Mouse (Mus musculus): ENCODE data around the gene Mettl5. TPM values are rescaled to one million over a fixed set of nuclear protein-coding genes. Genes with fewer than 3 reads are reported as not detected.
"Not testable (repeated sequence)": the region's sequence is repeated elsewhere in the genome, so short reads cannot be mapped to it uniquely, and the experiment has no call there.

Gene Mettl5
- 45.1 and 46.9 TPM in 2 replicates for polyA plus RNA-seq (2015; fragmentation: Nextera tagmentation; extraction: Ambion mirVana)

GRCm38 (mm10) chr2:69885451-69886305 is at the start of gene Mettl5:
Gene Mettl5, minus strand, starts transcription at chr2:69885615.
- DNase-seq (ENCODE audit: low spot score), result peak; percentile 89

GRCm38 (mm10) chr2:69924943-69925342 is 39.5 kb upstream of the Mettl5 start:
- no peak for DNase-seq (ENCODE audit: low spot score)

DNA sequence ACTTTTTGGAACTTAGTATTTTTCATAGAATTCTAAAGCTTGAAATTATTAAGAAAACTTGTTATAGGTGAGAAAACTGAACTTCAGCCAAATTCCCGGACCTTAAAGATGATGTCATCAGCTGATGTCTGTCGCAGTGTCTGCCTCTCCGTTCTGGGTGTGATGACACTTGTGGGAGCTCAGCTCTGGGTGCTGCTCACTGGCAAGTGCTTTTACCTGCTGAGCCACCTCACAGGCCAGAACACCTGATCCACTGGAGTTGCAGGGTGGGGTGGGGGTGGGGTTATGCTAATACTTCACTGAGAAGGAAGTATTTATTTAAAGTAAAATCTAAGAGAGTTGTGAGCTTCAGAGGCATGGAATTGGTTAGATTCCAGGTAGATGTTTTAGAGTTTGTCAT is 31.9 kb upstream of the Mettl5 start:
- no peak for DNase-seq (ENCODE audit: low spot score)

DNA sequence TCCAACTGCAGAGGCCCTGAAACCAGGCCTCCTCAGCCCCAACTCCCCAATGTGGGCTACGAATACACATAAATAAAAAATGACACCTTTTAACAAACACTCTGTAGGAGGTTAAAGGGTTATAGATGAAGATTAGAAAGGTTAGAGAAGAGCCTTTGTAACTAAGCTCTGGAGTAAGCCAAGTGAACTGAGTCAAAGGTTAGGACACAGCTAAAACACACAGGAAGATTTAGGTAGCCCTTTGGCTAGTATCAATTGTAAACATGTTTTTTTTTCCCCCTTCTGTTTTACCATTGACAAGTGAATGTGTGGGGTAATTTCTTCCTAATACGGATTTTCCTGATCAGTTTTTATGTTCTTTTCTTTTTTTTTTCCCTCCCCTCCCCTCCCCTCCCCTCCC is 27.4 kb upstream of the Mettl5 start:
- no peak for DNase-seq (ENCODE audit: low spot score)

DNA sequence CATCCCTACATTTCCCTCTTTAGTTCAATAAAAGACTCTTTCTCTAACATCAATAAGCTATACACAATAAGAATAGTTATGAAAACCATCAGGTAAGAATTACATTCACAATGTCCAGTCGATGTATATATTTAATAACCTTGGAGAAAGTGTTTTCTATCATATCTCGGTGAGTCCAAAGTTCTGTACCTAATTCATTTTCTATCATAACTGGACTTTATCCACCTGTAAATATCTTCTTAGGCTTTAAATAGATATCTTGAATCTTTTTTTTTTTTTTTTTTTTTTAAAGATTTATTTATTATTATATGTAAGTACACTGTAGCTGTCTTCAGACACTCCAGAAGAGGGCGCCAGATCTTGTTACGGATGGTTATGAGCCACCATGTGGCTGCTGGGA is 22.0 kb upstream of the Mettl5 start:
- DNase-seq (ENCODE audit: low spot score), result not testable (repeated sequence)

- no peak for DNase-seq (ENCODE audit: low spot score)
Measured at GRCm38 (mm10) chr2:69903541-69903940, 18.1 kb upstream of the Mettl5 start.

DNA sequence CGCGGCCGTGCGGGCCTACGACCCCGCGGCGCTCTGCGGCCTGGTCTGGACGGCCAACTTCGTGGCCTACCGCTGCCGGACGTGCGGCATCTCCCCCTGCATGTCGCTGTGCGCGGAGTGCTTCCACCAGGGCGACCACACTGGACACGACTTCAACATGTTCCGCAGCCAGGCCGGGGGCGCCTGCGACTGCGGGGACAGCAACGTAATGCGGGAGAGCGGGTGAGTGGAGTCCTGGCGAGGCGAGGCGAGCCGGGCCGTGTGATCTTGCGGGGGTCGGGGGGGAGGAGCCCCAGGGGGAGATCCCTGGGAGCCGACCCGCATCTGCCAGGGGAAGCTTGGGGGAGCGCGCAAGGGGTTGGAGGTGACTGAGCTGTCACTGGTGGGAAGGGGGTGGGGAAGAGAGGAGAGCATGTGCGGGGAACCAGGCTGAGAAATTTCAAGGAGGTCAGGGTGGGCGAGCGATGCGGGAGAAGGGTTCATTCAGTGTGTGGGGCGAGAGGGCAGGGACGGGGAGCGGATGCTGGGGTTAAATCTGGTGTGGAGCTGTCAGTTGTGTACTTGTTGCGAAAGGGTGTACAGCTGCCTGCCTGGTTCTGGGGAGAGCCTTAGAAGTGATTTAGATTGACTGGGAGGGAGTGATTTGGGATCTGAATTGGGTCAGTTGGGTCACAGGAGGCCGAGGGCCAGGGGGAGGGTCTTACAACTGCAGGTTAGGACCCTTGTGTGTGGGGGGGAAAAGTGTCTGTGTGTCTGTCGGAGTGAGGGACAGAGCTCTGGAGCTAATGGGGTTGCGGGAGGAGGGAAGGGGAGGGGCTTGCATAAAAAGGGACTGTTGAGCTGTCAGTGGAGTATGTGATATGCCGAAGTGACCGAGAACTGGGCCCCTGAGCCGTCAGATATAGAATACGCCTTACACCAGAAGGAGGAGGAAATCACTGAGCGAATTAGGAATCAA is 12.5 kb upstream of the Mettl5 start:
- peak; percentile 41 for DNase-seq (ENCODE audit: low spot score)

DNA sequence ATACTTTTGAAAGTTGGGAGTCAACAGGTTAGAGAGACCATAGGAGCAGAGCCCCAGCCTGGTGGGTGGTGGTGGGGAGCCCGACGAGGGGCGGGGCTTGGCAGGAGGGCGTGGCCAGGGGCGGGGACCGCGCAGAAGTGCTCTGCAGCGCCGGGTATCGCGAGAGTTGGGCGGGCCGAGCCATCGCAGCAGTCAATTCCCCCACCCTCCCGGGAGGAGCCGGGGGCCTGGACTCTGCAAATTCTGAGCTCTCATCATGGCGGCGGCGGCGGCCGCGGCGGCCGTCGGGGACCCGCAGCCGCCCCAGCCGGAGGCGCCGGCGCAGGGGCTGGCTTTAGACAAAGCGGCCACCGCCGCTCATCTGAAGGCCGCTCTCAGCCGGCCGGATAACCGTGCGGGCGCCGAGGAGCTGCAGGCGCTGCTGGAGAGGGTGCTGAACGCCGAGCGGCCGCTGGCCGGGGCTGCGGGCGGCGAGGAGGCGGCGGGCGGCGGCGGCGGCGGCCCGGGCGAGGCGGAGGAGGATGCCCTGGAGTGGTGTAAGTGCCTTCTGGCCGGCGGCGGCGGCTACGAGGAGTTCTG is 11.7 kb upstream of the Mettl5 start, which contains the start of gene Ubr3:
Gene Ubr3, plus strand, starts transcription at position 208 of the 579 bp plus-strand sequence.
- DNase-seq (ENCODE audit: low spot score), result peak; percentile 97

GRCm38 (mm10) chr2:69896224-69896581 is 10.8 kb upstream of the Mettl5 start:
- DNase-seq (ENCODE audit: low spot score), result no peak

DNA sequence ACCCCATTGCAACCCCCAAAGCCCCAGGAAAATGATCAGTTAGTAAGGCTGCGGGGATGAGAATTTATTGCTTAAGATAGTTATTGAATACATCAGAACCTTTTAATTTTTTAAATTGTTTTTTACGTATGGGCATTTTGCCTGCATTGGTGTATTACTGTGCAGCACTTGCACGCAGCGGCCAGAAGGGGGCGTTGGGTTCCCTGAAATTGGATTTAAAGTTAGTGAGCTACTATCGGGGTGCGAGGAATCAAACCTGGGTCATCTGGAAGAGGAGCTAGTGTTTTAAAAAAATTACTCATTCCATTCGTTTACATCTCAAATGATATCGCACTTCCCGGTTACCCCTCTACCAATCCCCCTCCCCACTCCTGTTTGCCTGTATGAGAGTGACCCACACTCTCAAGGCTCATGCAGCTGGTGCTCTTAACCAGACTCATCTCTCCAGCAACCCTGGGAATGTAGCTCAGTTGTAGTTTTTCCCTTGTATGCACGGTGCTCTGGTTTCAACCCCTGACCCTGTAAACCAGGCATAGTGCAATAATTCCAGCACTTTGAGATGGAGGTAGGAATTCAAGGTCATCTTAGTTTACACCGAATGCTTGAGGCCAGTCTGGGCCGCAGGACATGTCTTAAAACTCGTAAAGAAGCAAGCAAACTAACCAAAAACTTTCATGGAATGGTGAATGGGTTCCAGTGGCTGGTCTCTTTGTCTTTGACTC is 10.2 kb upstream of the Mettl5 start:
- DNase-seq (ENCODE audit: low spot score), result peak; percentile 22

GRCm38 (mm10) chr2:69893891-69894290 is 8.5 kb upstream of the Mettl5 start:
- no peak for DNase-seq (ENCODE audit: low spot score)

GRCm38 (mm10) chr2:69893145-69893544 is 7.7 kb upstream of the Mettl5 start:
- no peak for DNase-seq (ENCODE audit: low spot score)

DNA sequence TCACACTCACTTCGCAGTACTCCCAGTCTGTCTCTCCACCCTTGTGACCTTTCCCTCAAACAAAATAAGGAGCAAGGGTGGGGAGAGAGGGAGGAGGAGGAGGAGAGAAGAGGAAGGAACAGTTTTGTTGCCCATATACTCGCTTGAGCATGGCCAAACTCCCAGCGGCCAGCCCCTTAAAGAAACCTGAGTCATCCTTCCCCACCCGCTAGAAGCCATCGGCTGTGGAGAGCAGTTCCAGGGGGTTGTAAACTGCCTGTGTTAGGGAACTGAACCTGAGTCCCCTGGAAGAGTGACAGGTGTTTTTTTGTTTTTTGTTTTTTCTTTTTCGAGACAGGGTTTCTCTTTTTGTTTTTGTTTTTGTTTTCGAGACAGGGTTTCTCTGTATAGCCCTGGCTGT is 5.4 kb upstream of the Mettl5 start:
- no peak for DNase-seq (ENCODE audit: low spot score)

DNA sequence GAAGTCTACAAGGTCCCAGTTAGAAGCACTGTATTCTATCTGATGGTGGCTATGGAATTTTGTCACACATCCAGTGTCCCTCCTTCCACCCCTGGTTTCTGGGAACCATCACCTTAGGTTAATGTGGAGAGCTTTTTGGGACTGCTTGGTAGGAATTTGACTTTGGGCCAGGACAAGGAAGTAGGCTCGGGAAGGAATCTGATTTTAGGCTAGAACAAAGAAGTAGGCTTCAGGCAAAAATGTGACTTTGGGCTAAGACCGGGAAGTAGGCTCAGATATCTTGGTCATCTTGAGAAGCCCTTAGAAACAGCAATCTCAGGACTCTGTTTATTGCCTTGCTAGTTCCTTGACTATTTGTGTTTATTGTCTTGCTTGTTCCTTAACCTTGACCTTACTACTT is 3.5 kb upstream of the Mettl5 start:
- no peak for DNase-seq (ENCODE audit: low spot score)

- no peak for DNase-seq (ENCODE audit: low spot score)
Measured at GRCm38 (mm10) chr2:69885050-69885449, 365 bp downstream of the Mettl5 start.

- no peak for DNase-seq (ENCODE audit: low spot score)
Measured at GRCm38 (mm10) chr2:69884581-69884980, 834 bp downstream of the Mettl5 start.

GRCm38 (mm10) chr2:69883990-69884391 is 1.4 kb downstream of the Mettl5 start:
- DNase-seq (ENCODE audit: low spot score), result no peak

DNA sequence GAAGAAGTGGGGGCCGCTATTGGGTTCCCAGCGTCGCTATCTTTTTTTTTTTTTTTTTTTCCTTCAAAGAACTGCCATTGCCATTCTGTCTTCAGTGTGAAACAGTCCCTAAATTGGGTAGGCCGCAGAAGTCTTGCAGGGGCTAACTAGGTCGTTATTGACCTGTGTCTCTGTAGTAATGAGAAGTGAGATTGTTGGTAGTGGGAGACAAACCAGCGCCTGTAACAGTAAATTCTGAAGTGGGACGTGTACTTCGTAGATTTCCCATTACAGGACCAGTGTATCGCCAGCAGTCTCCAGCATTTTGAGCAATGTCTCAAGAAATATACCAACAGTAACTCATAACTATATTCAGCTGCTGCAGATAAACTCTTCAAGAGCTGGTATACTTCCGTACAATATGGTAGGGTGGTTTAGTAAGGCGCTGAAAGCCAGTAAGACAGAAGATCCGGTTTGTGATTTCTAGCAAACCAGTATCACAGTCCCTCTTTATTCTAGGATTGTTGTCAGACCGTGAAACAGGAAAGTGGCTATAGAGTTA is 23.2 kb downstream of the Mettl5 start:
- peak; percentile 41 for DNase-seq (ENCODE audit: low spot score)

DNA sequence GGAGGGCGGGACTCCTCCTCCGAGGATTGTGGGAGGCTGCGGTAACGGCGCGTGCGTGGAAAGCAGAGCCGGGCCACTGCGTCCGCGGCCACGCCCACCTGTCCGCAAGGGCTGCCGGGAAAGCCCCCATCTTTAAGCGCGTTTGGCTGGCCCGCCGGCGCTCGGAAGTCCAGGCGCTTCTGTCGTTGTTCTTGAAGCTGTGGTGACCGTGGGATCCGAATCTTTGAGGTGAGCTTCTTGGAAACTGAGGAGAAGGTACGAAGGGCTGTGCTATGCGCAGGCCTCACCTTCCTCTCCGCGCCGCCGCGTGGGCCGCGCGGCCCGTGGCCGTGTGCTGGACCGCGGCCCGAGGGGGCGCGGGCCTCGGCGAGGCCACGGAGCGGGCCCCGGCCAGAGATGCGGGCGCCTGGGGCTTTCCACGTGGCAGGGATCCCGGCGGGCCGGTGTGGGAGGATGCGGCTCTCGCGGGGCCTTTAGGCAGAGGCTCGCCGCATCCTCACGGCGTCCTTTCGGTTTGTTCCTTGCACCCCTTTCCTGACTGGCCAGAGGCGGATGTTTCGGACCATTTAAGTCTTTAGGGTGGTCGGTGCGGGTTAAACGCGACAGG is 23.8 kb downstream of the Mettl5 start, which contains the start of gene Ssb:
Gene Ssb, plus strand, starts transcription at position 78 of the 607 bp plus-strand sequence.
- peak; percentile 94 for DNase-seq (ENCODE audit: low spot score)

DNA sequence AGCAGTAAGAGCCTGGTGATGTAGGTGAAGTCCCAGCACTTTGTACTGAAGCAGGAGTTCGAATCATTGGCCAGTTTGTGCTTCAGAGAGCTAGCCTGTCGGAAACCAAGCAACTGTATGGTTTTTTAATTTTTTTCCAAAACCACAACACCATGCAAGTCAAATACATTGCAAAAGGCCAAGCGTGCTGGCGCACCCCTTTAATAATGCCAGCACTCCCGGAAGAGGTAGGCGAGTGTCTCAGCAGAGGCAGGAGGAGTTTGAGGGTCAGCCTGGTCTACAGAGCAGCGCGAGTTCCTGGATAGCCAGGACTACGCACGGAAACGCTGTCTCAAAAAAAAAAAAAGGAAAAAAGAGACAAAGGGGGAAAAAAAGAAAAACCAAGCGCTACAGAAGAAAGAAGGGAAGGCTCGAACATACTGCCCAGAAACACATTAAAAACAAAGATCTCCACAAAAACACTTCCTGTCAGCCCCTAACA is 24.4 kb downstream of the Mettl5 start:
- DNase-seq (ENCODE audit: low spot score), result no peak
